Mouse (Mus musculus): Measurements from ENCODE around the gene Ccdc9b. TPM values are rescaled to one million over a fixed set of nuclear protein-coding genes. Genes with fewer than 3 reads are reported as not detected.

Ccdc9b gene
- 6.7 and 7.9 TPM in 2 replicates for polyA plus RNA-seq (2015; fragmentation: Nextera tagmentation; extraction: Ambion mirVana)

DNA sequence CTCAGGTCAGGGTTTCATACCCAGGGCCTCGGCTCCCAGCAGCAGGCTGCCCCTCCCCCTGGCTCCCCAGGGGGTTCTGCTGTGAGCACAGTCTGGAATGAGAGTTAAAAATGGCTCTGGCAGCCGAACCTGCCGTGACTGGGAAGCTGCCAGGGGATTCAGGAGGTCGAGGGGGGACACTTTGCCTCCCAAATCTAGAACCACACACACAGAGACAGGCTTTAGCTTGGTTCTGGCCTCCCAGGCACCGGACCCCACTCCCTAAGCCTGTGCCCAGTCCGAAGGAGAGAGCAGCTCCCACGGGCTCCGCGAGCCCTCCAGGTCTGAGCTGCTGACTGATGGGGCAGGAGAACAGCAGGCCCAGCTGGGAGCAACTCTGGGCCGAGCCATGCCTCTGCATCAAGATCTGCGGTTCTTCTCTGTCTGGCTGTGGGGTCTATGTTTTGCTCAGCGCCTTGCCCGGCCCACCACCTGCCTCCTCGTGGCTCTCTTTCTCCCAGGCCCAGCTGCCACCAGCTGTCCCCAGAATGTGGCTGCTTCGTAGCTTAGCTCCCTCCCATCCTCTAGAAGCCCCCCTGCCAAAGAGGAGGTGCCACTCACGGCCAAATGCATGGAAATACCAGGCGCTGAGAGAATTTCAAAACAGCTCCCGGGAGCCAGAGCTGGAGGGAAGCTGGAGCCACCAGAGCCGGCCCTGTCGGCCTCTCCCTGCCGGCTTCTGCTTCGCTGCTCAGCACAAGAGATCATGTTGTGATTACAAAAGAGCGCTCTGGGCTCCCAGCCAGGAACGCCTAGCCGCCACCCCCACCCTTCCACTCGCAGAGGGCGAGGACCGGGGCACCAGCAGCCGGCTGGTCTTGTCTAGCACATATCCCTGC is at the start of gene Ccdc9b:
Ccdc9b (minus strand) TSS at position 756 of the 878 bp plus-strand sequence.

DNA sequence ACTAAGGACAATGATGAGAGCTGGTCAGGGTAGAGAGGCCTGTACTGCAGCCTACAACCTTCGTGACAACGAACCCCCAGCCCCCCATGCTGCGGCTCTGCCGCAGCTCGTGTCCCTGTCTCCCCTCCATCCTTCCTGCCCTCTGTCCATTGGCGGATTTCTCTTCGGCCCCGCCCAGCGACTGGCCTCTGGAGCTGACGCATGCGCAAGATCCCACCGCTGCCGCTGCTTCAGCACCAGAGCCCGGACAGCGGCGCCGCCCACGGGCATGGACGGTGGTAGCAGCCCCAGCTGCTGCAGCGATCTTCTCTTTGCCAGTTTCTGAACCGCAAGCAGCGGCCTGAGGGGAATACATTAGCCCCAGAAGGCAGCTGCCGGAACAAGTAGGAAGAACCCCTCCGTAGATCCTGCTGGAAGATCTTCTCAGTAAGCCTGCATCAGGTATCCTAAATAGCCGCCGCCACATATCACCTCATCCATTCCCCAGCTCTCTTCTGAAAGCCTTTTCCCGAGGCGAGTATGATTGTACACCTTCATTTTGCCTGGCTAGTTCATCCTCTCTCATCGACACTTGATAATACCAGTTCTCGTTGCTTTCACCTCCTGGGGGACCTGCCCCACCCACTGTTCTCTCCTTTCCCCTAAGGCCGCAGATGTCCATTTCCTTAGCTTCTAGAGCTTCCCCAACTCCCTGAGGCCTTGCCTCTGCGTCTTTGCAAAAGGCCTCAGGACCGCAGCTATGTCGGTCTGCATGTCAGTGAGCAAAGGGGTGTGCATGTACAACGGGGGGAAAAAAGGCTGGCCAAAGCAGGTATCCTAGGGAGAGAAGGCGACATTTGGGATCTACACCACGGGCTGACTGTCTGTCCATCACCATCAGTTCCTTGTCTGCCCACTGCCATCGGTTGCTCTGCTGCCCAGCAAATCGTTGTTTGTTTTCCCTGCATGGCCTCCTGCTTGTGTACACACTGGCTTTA is 17.3 kb upstream of the Ccdc9b start, which contains the start of gene Disp2:
Disp2 (plus strand) TSS at position 216 of the 977 bp plus-strand sequence.

DNA sequence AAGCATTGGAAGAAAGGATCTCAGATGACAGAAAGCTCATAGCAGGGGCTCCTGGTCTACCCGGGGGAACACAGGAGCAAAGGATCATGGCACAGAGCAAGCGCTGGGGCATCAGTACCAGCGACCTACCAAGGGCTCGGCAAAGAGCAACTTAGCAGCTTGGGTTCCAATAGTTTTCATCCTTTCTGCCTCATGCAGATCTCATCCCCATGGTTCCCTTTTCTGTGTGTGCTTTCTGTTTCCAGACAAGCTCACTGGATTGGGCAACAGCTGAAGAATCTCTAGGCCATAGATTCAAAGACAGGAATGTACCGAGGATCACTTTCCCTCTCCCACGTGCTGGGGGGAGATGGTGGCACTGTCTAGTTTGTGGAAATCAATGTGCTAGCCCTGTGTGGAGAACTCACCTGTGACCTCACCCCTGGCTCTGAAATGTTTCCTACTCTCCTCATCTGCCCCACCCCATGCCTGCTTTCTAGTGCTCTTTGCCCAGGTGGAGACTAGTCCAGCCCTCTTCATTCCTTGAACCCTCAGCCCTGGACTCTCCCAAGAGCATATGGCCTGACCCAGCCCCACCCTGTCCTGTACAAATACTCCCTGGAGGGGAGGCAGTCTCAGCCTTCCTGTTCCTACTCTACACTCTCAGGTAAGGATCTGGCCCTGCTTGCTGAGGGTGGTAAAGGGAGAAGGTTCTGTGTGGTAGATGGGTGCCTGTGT is 9.9 kb upstream of the Ccdc9b start, which contains the start of gene Phgr1:
Phgr1 (plus strand) TSS at position 612 of the 717 bp plus-strand sequence.

DNA sequence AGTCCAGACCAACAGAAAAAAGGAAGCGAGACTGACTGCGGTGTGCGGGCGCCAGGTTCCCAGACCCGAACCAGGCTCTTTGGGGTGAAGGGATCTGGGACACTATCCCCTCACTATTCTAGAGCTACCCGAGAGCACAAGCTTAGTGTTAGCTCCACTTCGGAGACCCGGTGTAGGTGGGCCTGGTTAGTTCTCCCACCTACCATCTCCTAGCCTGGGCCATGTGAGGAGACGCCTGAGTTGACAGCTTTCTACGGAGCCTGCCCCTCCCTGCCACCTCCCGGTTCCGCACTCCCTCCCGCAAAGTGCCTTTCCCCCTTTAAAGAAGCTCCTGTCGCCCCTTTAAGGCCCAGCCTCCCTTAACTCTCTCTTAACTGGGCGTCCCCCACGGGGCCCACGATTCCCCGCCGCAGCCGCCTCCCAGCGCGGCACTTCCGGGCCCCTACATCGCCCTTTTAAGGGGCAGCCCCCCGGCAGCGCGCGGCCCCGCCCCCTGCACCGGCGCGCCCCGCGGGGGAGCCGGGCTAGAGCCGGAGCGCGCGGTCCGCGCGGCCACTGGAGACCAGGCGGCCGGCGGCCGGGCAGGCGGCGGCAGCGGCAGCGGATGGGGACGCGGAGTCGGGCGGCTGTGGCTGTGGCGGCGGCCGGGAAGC is 17.1 kb downstream of the Ccdc9b start, which contains the start of gene Inafm2:
Inafm2 (plus strand) TSS at position 527 of the 653 bp plus-strand sequence.

DNA sequence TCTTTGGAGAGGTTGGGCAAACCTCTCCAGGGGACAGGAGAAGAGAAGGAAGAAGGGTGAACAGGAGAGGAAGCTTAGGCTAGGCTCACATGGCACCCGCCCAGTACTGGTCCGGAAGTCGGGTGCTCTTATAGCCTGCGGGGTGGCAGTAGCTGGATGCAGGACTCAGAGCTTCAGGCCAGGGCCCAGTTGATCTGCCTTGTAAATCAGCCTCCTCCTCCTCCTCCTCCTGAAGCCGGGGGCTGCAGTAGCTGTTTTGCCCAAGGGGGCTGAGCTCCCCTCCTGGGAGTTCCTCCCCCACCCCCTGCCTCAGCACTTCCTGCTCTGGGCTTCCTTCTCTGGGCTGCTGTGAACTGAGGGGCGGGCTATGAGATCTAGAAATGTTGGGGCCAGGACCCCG is 34.1 kb downstream of the Ccdc9b start, which contains the start of gene Plcb2:
Plcb2 (minus strand) TSS at position 102 of the 400 bp plus-strand sequence.

Other genes starting within 250 kb of the Ccdc9b start
- gene Bmf, start 213.0 kb downstream of the Ccdc9b start, polyA plus RNA-seq (2015; fragmentation: Nextera tagmentation; extraction: Ambion mirVana) = 2.0 and 2.6 TPM in 2 replicates
- 11.0 and 13.7 TPM in 2 replicates for gene Bub1b, start 164.4 kb downstream of the Ccdc9b start, polyA plus RNA-seq (2015; fragmentation: Nextera tagmentation; extraction: Ambion mirVana)
- gene Pak6, start 99.4 kb downstream of the Ccdc9b start, polyA plus RNA-seq (2015; fragmentation: Nextera tagmentation; extraction: Ambion mirVana) = 1.6 and 2.4 TPM in 2 replicates
- gene Ankrd63, start 58.7 kb downstream of the Ccdc9b start, polyA plus RNA-seq (2015; fragmentation: Nextera tagmentation; extraction: Ambion mirVana) = 0.02 TPM in 1 of 2 replicates, not detected in the other
- gene Plcb2, start 34.2 kb downstream of the Ccdc9b start, polyA plus RNA-seq (2015; fragmentation: Nextera tagmentation; extraction: Ambion mirVana) = 0.49 and 0.70 TPM in 2 replicates
- 57.1 and 66.7 TPM in 2 replicates for gene Inafm2, start 16.9 kb downstream of the Ccdc9b start, polyA plus RNA-seq (2015; fragmentation: Nextera tagmentation; extraction: Ambion mirVana)
- gene Phgr1, start 10.1 kb upstream of the Ccdc9b start, polyA plus RNA-seq (2015; fragmentation: Nextera tagmentation; extraction: Ambion mirVana) = not detected in 2 replicates
- 0.10 and 0.16 TPM in 2 replicates for gene Disp2, start 17.1 kb upstream of the Ccdc9b start, polyA plus RNA-seq (2015; fragmentation: Nextera tagmentation; extraction: Ambion mirVana)
- gene Knstrn, start 51.3 kb upstream of the Ccdc9b start, polyA plus RNA-seq (2015; fragmentation: Nextera tagmentation; extraction: Ambion mirVana) = 24.9 and 29.9 TPM in 2 replicates
- 26.6 and 30.6 TPM in 2 replicates for gene Ivd, start 99.3 kb upstream of the Ccdc9b start, polyA plus RNA-seq (2015; fragmentation: Nextera tagmentation; extraction: Ambion mirVana)
- 1.6 and 2.3 TPM in 2 replicates for gene Bahd1, start 137.7 kb upstream of the Ccdc9b start, polyA plus RNA-seq (2015; fragmentation: Nextera tagmentation; extraction: Ambion mirVana)
- gene Chst14, start 163.8 kb upstream of the Ccdc9b start, polyA plus RNA-seq (2015; fragmentation: Nextera tagmentation; extraction: Ambion mirVana) = 18.4 and 20.0 TPM in 2 replicates